Mouse (Mus musculus): ENCODE data around the gene Capza1. TPM values are rescaled to one million over a fixed set of nuclear protein-coding genes. Genes with fewer than 3 reads are reported as not detected.

Gene Capza1
- polyA plus RNA-seq, 1 experiment from 2014 or later, result 149 TPM

Other genes with a start within 250 kb of the Capza1 start
- gene Slc16a1, start 225.8 kb downstream of the Capza1 start, polyA plus RNA-seq (2015; fragmentation: Nextera tagmentation; extraction: Ambion mirVana), result 70.7 and 70.8 TPM in 2 replicates
- gene Ppm1j, start 83.4 kb downstream of the Capza1 start, polyA plus RNA-seq (2015; fragmentation: Nextera tagmentation; extraction: Ambion mirVana), result 33.6 and 33.9 TPM in 2 replicates
- 0.78 and 0.95 TPM in 2 replicates for gene Fam19a3, start 82.7 kb downstream of the Capza1 start, polyA plus RNA-seq (2015; fragmentation: Nextera tagmentation; extraction: Ambion mirVana)
- 170 and 177 TPM in 2 replicates for gene Rhoc, start 76.1 kb downstream of the Capza1 start, polyA plus RNA-seq (2015; fragmentation: Nextera tagmentation; extraction: Ambion mirVana)
- gene Mov10, start 45.9 kb downstream of the Capza1 start, polyA plus RNA-seq (2015; fragmentation: Nextera tagmentation; extraction: Ambion mirVana), result 24.4 and 34.9 TPM in 2 replicates
- gene St7l, start 500 bp downstream of the Capza1 start, polyA plus RNA-seq (2015; fragmentation: Nextera tagmentation; extraction: Ambion mirVana), result 25.3 and 26.9 TPM in 2 replicates
- 1.3 and 2.0 TPM in 2 replicates for gene Wnt2b, start 97.4 kb upstream of the Capza1 start, polyA plus RNA-seq (2015; fragmentation: Nextera tagmentation; extraction: Ambion mirVana)
- gene Cttnbp2nl, start 188.6 kb upstream of the Capza1 start, polyA plus RNA-seq (2015; fragmentation: Nextera tagmentation; extraction: Ambion mirVana), result 21.6 and 22.7 TPM in 2 replicates
- not detected in 2 replicates for gene 4930564D02Rik, start 202.3 kb upstream of the Capza1 start, polyA plus RNA-seq (2015; fragmentation: Nextera tagmentation; extraction: Ambion mirVana)

Data from heart, embryonic 15.5 days (tissue).